Mouse (Mus musculus): Measurements from ENCODE around the gene Kiz. TPM values are rescaled to one million over a fixed set of nuclear protein-coding genes. Genes with fewer than 3 reads are reported as not detected.

The Kiz gene
- polyA plus RNA-seq, 1 experiment, result 0.76 TPM

GRCm38 (mm10) chr2:146865781-146866180, 10.1 kb downstream of the Kiz start:
- Histone ChIP-seq H3K36me3 (ENCODE audit: control insufficient read depth, insufficient read depth, low read length) (no peaks in the 10 kb centered on the region), H3K4me3 (ENCODE audit: low read depth, low read length) (no peak overlapping the region), H3K27me3 (ENCODE audit: control insufficient read depth, insufficient read depth, low read length) (no peaks in the 10 kb centered on the region), H3K4me1 (ENCODE audit: control insufficient read depth, insufficient read depth, insufficient read length, low read length) (no peaks in the 10 kb centered on the region), H3K27ac (ENCODE audit: insufficient read depth, low read depth, low read length) (no peak overlapping the region)
- WGBS, result 79% methylated on average over 3 of the region's 3 CpGs
- no peak for TF ChIP-seq POLR2A (IDR thresholded peaks at IDR 0.05; ENCODE audit: low read depth, low read length)
- no peak for TF ChIP-seq CTCF (IDR thresholded peaks at IDR 0.05; ENCODE audit: extremely low read depth, insufficient read length, insufficient replicate concordance, low read depth, low read length)

- H3K4me1 ChIP-seq (ENCODE audit: control insufficient read depth, insufficient read depth, insufficient read length, low read length), result no peaks in the 10 kb centered on the region
- H3K27me3 ChIP-seq (ENCODE audit: control insufficient read depth, insufficient read depth, low read length), result no peaks in the 10 kb centered on the region
- no peak overlapping the region for H3K4me3 ChIP-seq (ENCODE audit: low read depth, low read length)
- no peak overlapping the region for H3K27ac ChIP-seq (ENCODE audit: insufficient read depth, low read depth, low read length)
- no peaks in the 10 kb centered on the region for H3K36me3 ChIP-seq (ENCODE audit: control insufficient read depth, insufficient read depth, low read length)
- TF ChIP-seq CTCF (IDR thresholded peaks at IDR 0.05; ENCODE audit: extremely low read depth, insufficient read length, insufficient replicate concordance, low read depth, low read length), result no peak
- no peak for TF ChIP-seq POLR2A (IDR thresholded peaks at IDR 0.05; ENCODE audit: low read depth, low read length)
- WGBS, result 82% methylated on average over 8 of the region's 8 CpGs
These were observed 15.9 kb downstream of the Kiz start for GRCm38 (mm10) chr2:146871300-146872269.

GRCm38 (mm10) chr2:146872697-146873096, 17.0 kb downstream of the Kiz start:
- WGBS, result 55% methylated on average over 3 of the region's 3 CpGs
- H3K4me1 ChIP-seq (ENCODE audit: control insufficient read depth, insufficient read depth, insufficient read length, low read length), result no peaks in the 10 kb centered on the region
- TF ChIP-seq POLR2A (IDR thresholded peaks at IDR 0.05; ENCODE audit: low read depth, low read length) (no peak), CTCF (IDR thresholded peaks at IDR 0.05; ENCODE audit: extremely low read depth, insufficient read length, insufficient replicate concordance, low read depth, low read length) (no peak)

GRCm38 (mm10) chr2:146873881-146874441, 18.3 kb downstream of the Kiz start:
- Histone ChIP-seq H3K27me3 (ENCODE audit: control insufficient read depth, insufficient read depth, low read length) (no peaks in the 10 kb centered on the region), H3K4me1 (ENCODE audit: control insufficient read depth, insufficient read depth, insufficient read length, low read length) (no peaks in the 10 kb centered on the region), H3K36me3 (ENCODE audit: control insufficient read depth, insufficient read depth, low read length) (no peaks in the 10 kb centered on the region), H3K27ac (ENCODE audit: insufficient read depth, low read depth, low read length) (no peak overlapping the region), H3K4me3 (ENCODE audit: low read depth, low read length) (no peak overlapping the region)
- TF ChIP-seq POLR2A (IDR thresholded peaks at IDR 0.05; ENCODE audit: low read depth, low read length), result no peak
- TF ChIP-seq CTCF (IDR thresholded peaks at IDR 0.05; ENCODE audit: extremely low read depth, insufficient read length, insufficient replicate concordance, low read depth, low read length), result no peak
- WGBS, result 91% methylated on average over 7 of the region's 7 CpGs

More at GRCm38 (mm10) chr2:146872697-146873096, 17.0 kb downstream of the Kiz start:
- Histone ChIP-seq H3K36me3 (ENCODE audit: control insufficient read depth, insufficient read depth, low read length) (no peaks in the 10 kb centered on the region), H3K27me3 (ENCODE audit: control insufficient read depth, insufficient read depth, low read length) (no peaks in the 10 kb centered on the region), H3K27ac (ENCODE audit: insufficient read depth, low read depth, low read length) (no peak overlapping the region), H3K4me3 (ENCODE audit: low read depth, low read length) (no peak overlapping the region)

GRCm38 (mm10) chr2:146877423-146878098, 21.9 kb downstream of the Kiz start:
- H3K4me1 ChIP-seq (ENCODE audit: control insufficient read depth, insufficient read depth, insufficient read length, low read length), result no peaks in the 10 kb centered on the region
- no peaks in the 10 kb centered on the region for H3K27me3 ChIP-seq (ENCODE audit: control insufficient read depth, insufficient read depth, low read length)
- 73% methylated on average over 1 of the region's 1 CpGs for WGBS
- no peaks in the 10 kb centered on the region for H3K36me3 ChIP-seq (ENCODE audit: control insufficient read depth, insufficient read depth, low read length)
- no peak overlapping the region for H3K27ac ChIP-seq (ENCODE audit: insufficient read depth, low read depth, low read length)
- H3K4me3 ChIP-seq (ENCODE audit: low read depth, low read length), result no peak overlapping the region
- no peak for TF ChIP-seq POLR2A (IDR thresholded peaks at IDR 0.05; ENCODE audit: low read depth, low read length)
- TF ChIP-seq CTCF (IDR thresholded peaks at IDR 0.05; ENCODE audit: extremely low read depth, insufficient read length, insufficient replicate concordance, low read depth, low read length), result no peak

GRCm38 (mm10) chr2:146881623-146882022, 26.0 kb downstream of the Kiz start:
- Histone ChIP-seq H3K4me1 (ENCODE audit: control insufficient read depth, insufficient read depth, insufficient read length, low read length) (no peaks in the 10 kb centered on the region), H3K27ac (ENCODE audit: insufficient read depth, low read depth, low read length) (no peak overlapping the region), H3K27me3 (ENCODE audit: control insufficient read depth, insufficient read depth, low read length) (no peaks in the 10 kb centered on the region), H3K36me3 (ENCODE audit: control insufficient read depth, insufficient read depth, low read length) (no peaks in the 10 kb centered on the region), H3K4me3 (ENCODE audit: low read depth, low read length) (no peak overlapping the region)
- TF ChIP-seq CTCF (IDR thresholded peaks at IDR 0.05; ENCODE audit: extremely low read depth, insufficient read length, insufficient replicate concordance, low read depth, low read length) (no peak), POLR2A (IDR thresholded peaks at IDR 0.05; ENCODE audit: low read depth, low read length) (no peak)
- WGBS, result 98% methylated on average over 4 of the region's 4 CpGs
